Mouse (Mus musculus) T-helper 17 cell (primary cell): ENCODE measurements around the gene Tmem30b.

Experiments
- in situ Hi-C, 2 experiments: fragments of 300-600 bp; cut with MboI, MseI; formaldehyde crosslinking; loops; 1 replicate in 1 of 2; 2 replicates in 1 of 2; pipeline ENCODE4 v1.15.1; 2025; ENCODE audit warnings: high pct_unique_total_duplicates in 2 of 2

The Tmem30b gene

DNA sequence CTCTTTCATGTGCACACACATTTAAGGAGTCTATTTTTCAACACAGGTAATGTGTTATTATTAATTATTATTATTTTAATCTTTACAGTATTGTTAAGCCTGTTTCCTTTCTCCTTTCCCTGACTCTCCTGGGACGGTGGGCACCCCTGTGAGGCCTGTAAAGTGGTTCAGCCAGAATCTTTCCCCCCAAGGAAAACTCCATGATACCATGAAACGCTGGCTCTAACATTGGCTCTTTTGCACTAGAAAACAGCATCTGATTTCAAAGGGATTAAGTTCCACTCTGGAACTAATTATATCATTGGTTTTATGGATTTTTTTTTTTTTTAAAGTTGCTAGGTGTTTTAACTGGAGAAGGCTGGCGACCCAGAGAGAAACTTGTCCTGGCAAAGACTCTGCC, 24.2 kb downstream of the Tmem30b start:
- in situ Hi-C loops, result no loop called here

DNA sequence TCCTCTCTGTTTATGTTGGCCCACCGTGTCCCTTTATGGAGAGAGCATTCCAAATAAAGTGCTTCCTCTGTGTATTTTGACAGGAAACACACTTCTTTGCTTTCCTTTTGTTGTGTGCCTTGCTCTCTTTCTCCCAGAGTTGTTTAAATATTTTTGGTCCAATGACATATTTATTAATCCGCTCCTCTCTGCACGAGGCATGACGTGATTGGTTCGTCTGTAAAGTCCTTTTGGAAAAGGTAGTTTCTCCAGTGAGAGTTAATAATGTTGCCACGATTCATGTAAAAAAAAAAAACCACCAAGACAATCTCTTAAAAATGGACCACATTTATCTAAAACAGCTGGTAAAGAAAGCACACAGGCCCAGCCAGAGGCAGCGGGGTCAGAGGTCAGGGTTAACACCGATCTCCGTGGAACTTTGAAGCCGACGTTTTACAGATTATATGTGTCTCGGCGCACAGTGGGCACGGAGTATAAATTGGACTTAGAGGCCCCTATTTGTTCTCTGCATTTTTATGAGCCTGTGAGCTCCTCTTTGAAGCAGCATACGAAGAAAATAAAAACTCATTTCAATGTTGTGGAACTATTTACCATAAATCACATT, 24.9 kb downstream of the Tmem30b start:
- in situ Hi-C loops, result no loop called here

DNA sequence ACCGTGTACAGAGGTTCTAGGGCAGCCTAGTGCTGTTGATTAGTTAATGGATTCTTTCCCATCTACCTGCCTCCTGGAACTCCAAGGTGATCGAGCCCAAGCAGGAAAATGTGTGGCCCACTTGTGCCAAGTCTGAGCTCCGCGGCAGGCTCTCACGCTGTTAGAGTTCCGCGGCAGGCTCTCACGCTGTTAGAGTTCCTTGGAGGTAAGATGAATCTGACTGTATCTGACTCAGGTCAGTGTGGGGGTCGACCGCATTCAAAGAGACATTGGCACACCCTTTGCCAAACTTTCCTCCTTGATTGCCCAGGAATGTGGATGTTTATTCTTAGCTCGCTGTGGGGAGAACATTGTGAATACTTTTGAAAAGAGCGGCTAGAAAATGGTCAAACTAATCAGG, 28.4 kb downstream of the Tmem30b start:
- in situ Hi-C loops, result loop anchor here (5.0 to 10.0 kb wide), 2 partner anchors 505 to 673 kb away; no protein-coding TSS in a partner anchor

DNA sequence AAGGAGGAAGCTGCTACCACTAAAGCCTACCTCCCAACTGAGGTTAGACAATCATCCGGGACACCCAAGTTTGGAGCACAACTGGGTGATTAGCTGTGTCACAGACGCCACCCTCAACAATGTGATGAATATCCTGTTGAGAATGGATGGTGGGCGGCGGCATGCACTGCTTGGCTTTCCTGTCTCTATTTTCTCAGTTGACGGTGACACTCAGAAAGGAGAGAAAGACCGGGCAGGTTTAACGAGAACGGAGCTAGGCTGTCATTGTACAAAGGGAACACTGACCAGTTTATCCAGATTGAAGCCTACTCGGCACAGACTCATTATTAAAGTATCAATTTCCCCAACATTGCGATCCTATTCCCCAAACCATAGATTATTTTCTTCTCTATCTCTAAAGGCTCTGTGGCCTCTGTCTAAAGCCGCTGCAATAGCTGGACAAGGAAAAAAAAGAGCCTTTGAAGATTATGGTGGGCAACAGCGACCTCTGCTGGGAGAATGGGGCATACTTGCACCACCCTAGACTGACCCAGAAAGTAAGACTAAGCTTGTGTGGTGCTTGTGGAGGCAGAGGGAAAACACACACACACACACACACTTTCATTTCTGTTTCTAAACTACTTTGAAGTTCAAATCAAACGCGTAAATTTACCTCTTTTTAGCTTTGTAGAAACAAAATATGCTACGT, 29.0 kb downstream of the Tmem30b start:
- in situ Hi-C loops, result loop anchor here (5.0 to 10.0 kb wide), 2 partner anchors 505 to 672 kb away; no protein-coding TSS in a partner anchor

DNA sequence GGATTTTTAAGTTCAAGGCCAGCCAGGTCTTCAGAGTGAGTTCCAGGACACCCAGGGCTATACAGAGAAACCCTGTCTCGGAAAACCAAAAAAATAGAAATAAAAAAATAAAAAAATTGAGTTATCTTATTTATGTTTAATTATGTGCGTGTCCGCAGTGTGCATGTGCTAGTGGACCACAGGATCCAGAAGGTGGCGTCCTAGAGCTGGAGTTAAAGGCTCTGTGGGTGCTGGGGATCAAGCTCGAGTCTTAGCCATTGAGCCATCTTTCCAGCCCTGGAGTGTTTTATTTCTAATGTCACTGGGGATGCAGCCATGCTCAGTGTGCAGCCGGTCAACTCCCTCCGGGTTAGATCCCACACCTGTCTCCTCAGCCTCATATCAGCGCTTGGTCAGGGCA, 29.7 kb downstream of the Tmem30b start:
- in situ Hi-C loops, result loop anchor here (5.0 to 10.0 kb wide), 2 partner anchors 504 to 672 kb away; no protein-coding TSS in a partner anchor

DNA sequence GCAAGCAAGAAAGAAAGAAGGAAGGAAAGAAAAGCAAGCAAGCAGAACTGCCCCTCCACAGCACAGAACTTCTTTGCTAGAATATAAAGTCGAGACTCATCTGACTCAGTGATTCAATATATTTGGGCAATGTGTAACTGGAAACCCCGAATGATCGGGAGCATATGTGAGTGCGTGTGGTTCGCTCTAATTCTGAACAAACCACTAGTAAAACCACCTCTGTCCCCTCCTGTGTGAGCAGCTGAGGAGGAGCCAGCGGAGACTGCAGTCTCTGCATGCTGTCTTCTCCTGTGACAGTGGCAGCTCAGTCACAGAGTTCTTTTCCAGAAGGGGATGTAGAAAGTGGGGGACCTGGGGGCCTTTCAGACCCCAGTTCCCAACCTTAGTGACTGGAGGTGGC, 31.5 kb downstream of the Tmem30b start:
- in situ Hi-C loops, result loop anchor here (5.0 to 10.0 kb wide), 2 partner anchors 502 to 670 kb away; no protein-coding TSS in a partner anchor

DNA sequence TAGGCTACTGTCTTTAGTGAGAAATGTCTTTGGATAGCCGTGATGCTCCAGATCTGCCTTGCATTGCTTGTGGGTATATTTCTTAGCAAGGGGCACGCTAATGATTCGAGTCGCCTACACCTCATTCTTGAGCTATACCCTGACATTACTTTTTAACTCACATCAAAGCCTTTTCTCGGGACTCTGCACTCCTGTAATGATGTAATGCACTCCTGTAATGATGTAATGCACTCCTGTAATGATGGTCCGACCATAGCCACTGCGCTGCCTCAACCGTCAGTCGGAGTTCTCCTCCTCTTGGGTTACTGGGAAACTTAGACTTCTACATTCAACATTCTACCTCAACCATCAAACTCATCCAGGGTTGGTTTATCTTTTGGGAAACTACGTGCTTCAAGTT, 32.2 kb downstream of the Tmem30b start:
- in situ Hi-C loops, result loop anchor here in 1 of 2 experiments (10.0 kb wide), 1 partner anchor 669 kb away; no protein-coding TSS in a partner anchor

DNA sequence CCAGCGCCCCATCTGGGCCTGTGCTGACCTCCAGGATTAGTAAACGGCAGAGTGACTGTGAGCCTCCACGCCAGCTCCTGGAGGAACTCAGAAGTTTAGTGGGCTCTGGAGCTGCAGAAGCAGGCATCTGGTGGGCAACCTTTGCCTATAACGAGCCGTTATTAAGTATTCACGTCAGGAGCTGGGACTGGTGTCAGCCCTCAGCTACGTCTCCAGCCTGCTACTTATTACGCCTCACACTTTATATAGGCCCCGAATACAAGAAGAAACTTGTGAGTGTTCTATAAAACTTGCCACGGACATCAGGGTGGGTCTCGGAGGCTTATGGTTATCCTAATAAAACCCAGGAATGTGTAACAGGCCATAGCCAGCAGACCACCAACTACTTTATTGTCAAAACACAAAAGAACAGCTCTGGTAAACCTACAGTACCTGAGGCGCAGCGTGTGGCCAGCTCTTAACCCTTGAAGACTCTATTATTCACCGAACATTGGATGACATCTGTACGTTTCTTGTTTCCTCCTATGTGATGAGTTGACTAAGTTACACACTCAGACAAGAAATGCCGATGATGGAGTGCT, 34.6 kb downstream of the Tmem30b start:
- in situ Hi-C loops, result loop anchor here in 1 of 2 experiments (10.0 kb wide), 1 partner anchor 667 kb away; no protein-coding TSS in a partner anchor

DNA sequence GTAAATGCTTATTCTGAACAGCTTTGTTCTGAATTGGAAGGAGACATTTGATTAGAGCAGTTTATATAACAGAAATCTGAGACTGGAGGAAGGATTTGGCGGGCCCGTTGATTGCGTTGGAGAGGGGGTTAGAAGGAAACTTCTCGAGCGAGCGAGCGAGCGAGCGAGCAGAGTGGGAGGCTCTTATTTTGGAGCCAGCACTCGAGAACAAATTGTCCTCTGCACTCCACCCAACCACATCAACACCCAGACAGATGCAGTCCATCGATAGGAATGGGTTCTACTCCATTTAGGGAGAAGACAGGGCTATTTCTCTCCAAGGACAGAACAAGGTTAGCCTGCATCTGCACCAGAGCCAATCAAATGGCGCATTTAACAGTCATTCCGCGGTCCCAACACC, 39.1 kb downstream of the Tmem30b start:
- in situ Hi-C loops, result no loop called here

DNA sequence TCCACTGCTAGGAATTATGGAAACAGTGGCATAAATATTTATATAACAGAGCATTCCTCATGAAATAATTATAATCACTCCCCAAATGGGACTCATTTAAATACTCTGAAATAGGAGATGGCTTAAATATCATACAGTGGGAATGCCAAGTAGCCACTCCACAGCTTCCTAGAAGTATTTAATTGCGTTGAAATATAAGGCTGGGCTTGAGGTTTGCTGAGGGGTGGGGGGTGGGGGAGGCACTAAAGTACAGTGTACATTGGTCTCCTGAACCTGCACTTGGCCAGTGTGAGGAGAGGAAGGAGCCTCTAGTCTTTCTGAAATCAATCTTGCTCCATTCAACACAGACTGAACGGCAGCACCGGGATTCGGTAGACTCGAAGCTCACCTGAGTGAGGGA, 39.5 kb downstream of the Tmem30b start:
- in situ Hi-C loops, result no loop called here

DNA sequence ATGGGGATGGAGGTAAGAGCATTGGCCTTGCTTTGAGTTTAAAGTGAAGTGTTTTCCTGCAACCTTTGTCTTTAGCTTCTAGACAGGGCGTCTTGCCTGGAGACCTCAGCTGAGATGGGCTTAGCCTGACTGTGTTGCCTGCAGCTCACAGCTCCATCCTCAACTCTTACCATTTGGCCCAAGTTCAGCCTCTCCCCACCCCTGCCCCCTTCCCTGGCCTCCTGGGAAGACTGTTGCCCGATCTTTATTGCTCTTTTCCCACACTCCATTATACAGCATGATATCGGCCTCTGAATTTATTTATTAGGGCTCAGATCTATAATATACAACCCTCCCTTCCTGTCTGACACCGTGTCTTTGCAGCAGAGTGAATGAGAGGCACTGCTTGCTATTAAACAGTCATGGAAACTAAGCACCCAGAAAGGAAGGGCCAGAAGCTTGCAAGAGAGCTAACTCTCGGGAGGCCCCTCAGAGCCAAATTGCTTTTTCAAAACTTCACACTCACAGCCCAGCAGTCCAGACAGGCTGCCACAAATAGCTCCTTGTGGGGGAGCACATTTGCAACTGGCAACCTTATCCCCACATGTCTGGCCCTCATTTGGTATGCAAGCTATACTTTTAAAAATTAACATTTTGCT, 45.4 kb downstream of the Tmem30b start:
- in situ Hi-C loops, result loop anchor here in 1 of 2 experiments (5.0 kb wide), 1 partner anchor 489 kb away; no protein-coding TSS in a partner anchor

DNA sequence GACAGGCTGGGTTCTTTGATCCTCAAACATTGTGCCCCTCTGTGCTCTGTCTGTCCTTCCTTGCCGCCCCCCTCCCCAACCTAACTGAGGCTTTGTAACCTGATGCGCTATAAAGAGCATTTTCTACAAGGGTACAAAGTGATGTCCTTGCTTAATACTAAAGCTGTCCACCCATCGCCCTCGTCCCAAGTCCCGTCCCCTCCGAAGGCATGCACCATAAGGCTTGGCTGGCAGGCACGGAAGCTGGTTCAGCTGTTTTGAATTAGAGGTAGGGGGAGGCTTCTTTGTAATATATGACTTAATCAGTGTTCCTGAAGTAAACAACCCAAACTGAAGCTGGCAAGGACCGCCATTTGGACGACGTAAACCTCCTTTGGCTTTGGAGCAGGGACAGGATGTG, 51.0 kb downstream of the Tmem30b start:
- in situ Hi-C loops, result no loop called here

DNA sequence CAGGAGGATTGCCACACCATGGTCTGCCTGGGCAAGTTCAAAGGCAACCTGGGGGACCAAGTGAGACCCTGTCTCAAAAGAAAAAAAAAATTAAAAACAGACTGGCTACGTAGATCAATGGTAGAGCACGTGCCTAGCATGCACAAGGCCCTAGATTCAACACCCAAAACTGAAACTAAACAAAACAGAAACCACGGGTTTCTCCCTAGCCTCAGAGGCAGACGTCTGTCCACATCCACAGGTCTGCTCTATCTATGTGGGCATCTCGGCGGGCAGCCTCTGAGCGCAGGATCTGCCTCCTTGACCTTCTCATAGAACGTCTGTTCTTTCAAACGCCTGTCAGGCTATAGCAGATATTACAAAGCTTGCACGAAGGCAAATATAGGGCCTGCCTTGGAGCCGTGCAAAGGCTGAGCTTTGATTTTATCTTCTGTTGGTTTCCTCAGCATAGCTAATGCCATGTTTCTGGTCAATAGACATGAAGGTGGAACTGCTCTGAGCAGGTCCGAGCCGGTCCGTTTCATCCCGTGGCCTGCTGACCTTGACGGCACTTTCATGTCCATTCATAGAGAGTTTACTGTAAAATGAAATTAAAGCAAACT, 52.2 kb downstream of the Tmem30b start:
- in situ Hi-C loops, result loop anchor here in 1 of 2 experiments (5.0 kb wide), 1 partner anchor 942 kb away; no protein-coding TSS in a partner anchor
